Mouse (Mus musculus) hindbrain, postnatal 0 days (tissue): ENCODE measurements around the gene Mapk6. TPM values are rescaled to one million over a fixed set of nuclear protein-coding genes. Genes with fewer than 3 reads are reported as not detected.
"Not testable (repeated sequence)": the region's sequence is repeated elsewhere in the genome, so short reads cannot be mapped to it uniquely, and the experiment has no call there.

Experiments
- ATAC-seq: fragments of 200-750 bp; cut with Nextera tagmentation; 2 replicates; pipeline ENCODE4 v1.8.0; 2017; ENCODE audit warnings: mild to moderate bottlenecking, moderate TSS enrichment, moderate library complexity
- DNase-seq: peaks from one replicate; pipeline ENCODE4 v3.0.0-alpha.2; 2015; ENCODE audit warnings: low spot score
- H3K27ac ChIP-seq: fragments of 300-500 bp; sonication (generic); 2 replicates; pipeline ENCODE4 v1.5.1; 2014; ENCODE audit warnings: mild to moderate bottlenecking
- H3K27me3 ChIP-seq: fragments of 300-500 bp; sonication (generic); 2 replicates; pipeline ENCODE4 v1.6.1; 2014; ENCODE audit warnings: low read length, mixed read lengths; ENCODE audit not compliant: insufficient read depth
- H3K36me3 ChIP-seq: fragments of 300-500 bp; sonication (generic); 2 replicates; pipeline ENCODE4 v1.6.1; 2014; ENCODE audit warnings: low read length, mixed read lengths; ENCODE audit not compliant: insufficient read depth
- H3K4me1 ChIP-seq: fragments of 300-500 bp; sonication (generic); 2 replicates; pipeline ENCODE4 v1.6.1; 2014; ENCODE audit warnings: antibody characterized with exemption, low read length, mixed read lengths; ENCODE audit not compliant: insufficient read depth
- H3K4me2 ChIP-seq: fragments of 300-500 bp; sonication (generic); 2 replicates; pipeline ENCODE4 v1.6.1; 2014; ENCODE audit warnings: low read depth, mild to moderate bottlenecking, low read length, moderate library complexity, mixed read lengths
- H3K4me3 ChIP-seq: fragments of 300-500 bp; sonication (generic); 2 replicates; pipeline ENCODE4 v1.5.1; 2014; ENCODE audit warnings: low read length
- H3K9ac ChIP-seq: fragments of 300-500 bp; sonication (generic); replicated peaks from 2 replicates; pipeline ENCODE4 v1.6.1; 2014; ENCODE audit warnings: mild to moderate bottlenecking, low read length, moderate library complexity, mixed read lengths
- H3K9me3 ChIP-seq: fragments of 300-500 bp; sonication (generic); 2 replicates; pipeline ENCODE4 v1.6.1; 2016; ENCODE audit warnings: low read length, mixed read lengths
- CTCF ChIP-seq: IDR thresholded peaks from 2 replicates; pipeline ENCODE4 v1.5.1; 2016; ENCODE audit warnings: antibody characterized with exemption, control low read depth, low read depth
- whole genome bisulfite sequencing: fragments of 180-500 bp; shearing (Covaris S2); extraction: QIAGEN DNeasy Blood & Tissue Kit; methylation state at CpG from one replicate; pipeline ENCODE4 v1.1.7; 2014; 5-methylcytosine and 5-hydroxymethylcytosine counted together
- polyA plus RNA-seq: library from polyadenylated mRNA; unstranded; fragments of >200 nt; fragmentation: Nextera tagmentation; extraction: Ambion mirVana; gene quantifications from 2 replicates; pipeline ENCODE4 v1.2.1, GENCODE M21; 2015
- total RNA-seq: library from RNA; depleted of rRNA; stranded (reverse); fragments of >200 nt; gene quantifications from 2 replicates; pipeline ENCODE4 v1.2.3, GENCODE M21; 2014

The Mapk6 gene
- total and polyA plus RNA-seq, 2 experiments from 2014 or later = 109 to 149 TPM

DNA sequence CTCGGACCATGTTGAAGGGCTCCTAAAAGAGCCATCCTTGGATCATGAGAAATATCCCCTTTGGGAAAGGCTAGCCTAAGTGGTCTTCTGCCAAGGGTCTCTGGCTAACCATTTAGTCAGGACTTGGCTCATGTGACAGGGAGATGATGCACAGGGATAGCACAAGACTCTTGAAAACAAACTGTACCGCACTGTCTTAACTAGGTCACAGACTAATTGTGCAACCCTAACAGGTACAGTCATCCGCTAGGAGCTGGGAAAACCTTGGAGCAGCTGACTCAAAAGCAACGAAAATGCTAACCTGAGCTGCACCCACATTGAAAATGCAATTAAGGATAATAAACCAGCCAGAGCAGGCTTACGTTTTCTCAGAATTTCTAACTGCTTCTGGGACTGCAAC lies 43.6 kb downstream of the Mapk6 start:
- Histone ChIP-seq H3K27ac (no peak overlapping the region), H3K27me3 (no peaks in the 10 kb centered on the region), H3K4me1 (no peaks in the 10 kb centered on the region), H3K36me3 (no peaks in the 10 kb centered on the region), H3K9me3 (no peaks in the 10 kb centered on the region), H3K4me2 (no peak overlapping the region), H3K4me3 (no peak overlapping the region), H3K9ac (no peak overlapping the region)
- WGBS = 71% methylated on average over 5 of the region's 5 CpGs
- DNase-seq = peak; percentile 30
- ATAC-seq = peak; percentile 81
- TF ChIP-seq CTCF = no peak

DNA sequence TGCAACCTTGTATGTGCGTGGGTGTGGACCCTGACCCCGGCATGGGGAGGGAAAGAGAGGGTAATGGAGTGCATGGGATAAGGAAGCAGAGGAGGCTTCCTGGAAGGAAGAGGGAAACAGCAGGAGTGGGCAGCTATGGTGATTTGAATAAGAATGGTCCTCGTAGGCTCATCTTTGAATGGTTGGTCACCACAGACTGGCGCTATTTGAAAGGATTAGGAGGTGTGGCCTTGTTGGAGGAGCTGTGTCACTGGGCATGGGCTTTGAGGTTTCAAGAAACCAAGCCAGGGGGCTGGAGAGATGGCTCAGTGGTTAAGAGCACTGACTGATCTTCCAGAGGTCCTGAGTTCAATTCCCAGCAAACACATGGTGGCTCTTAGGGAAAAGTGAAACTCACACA lies 44.6 kb downstream of the Mapk6 start:
- ATAC-seq = no peak
- 66% methylated on average over 4 of the region's 4 CpGs for WGBS
- H3K9ac ChIP-seq = no peak overlapping the region
- no peaks in the 10 kb centered on the region for H3K36me3 ChIP-seq
- no peak overlapping the region for H3K4me3 ChIP-seq
- H3K4me1 ChIP-seq = no peaks in the 10 kb centered on the region
- no peaks in the 10 kb centered on the region for H3K9me3 ChIP-seq
- no peak for TF ChIP-seq CTCF
- DNase-seq = no peak
- no peak overlapping the region for H3K27ac ChIP-seq
- H3K27me3 ChIP-seq = no peaks in the 10 kb centered on the region
- H3K4me2 ChIP-seq = no peak overlapping the region

DNA sequence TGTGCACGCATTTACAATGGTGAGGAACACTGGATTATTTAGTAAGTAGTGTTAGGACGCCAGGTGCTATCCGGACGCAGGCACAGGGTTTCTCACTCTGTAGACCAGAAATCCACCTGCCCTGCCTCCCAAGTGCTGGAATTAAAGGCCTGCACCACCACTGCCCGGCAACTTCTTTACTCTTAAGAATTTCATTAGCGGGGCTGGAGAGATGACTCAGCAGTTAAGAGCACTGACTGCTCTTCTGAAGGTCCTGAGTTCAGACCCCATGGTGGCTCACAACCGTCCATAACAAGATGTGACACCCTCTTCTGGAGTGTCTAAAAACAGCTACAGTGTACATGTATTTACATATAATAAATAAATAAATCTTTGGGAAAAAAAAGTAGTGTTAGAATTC lies 46.1 kb downstream of the Mapk6 start:
- H3K9me3 ChIP-seq, H3K9ac ChIP-seq, H3K4me1 ChIP-seq, H3K4me2 ChIP-seq, H3K27ac ChIP-seq, DNase-seq, ATAC-seq, H3K27me3 ChIP-seq, H3K36me3 ChIP-seq, H3K4me3 ChIP-seq: not testable (repeated sequence)
- 72% methylated on average over 7 of the region's 7 CpGs for WGBS

DNA sequence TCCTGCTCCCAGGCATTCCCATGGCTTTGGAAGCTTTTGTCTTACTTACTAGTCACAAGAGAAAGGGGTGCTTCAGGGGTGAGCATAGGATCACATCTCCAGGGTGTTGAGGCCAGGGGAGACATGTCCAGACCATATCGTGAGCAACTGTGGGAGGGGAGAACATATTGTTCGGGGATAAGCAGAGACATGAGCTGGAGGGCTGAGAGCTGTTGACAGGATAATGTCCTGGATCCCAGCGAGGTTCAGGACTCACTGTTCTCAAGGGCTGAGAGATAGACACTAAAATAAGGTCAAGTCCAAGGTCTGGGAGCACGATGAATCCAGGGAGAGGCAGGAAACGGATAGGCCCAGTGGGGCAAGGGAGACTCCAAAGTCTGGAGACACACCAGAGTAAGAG lies 46.8 kb downstream of the Mapk6 start:
- H3K9me3 ChIP-seq = no peaks in the 10 kb centered on the region
- no peak overlapping the region for H3K4me2 ChIP-seq
- ATAC-seq (no peak), DNase-seq (no peak)
- WGBS = 84% methylated on average over 5 of the region's 5 CpGs
- H3K9ac ChIP-seq = no peak overlapping the region
- no peaks in the 10 kb centered on the region for H3K4me1 ChIP-seq
- TF ChIP-seq CTCF = no peak
- no peak overlapping the region for H3K4me3 ChIP-seq
- H3K36me3 ChIP-seq = no peaks in the 10 kb centered on the region
- H3K27ac ChIP-seq = no peak overlapping the region
- H3K27me3 ChIP-seq = no peaks in the 10 kb centered on the region

DNA sequence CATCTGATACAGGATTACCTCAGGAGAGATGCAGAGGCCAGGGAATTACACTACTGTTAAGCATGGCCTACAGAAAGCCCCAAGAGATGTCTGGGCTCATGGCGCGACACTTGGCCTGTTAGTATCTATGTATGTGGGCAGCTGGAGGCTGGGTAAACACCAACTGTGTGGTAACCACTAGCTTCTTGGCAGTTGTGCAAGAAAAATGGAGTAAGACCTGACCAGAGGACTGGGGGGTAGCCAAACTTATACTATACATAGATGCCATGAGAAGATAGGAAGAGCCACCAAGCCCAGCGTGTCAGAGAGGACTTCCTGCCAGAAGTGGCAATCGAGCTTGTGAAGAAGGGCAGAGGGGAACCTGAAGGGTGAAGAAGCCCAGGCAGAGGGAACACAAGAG lies 47.6 kb downstream of the Mapk6 start:
- H3K4me1 ChIP-seq = no peaks in the 10 kb centered on the region
- H3K4me2 ChIP-seq = no peak overlapping the region
- no peak overlapping the region for H3K4me3 ChIP-seq
- H3K27ac ChIP-seq = no peak overlapping the region
- TF ChIP-seq CTCF = no peak
- no peak for ATAC-seq
- no peaks in the 10 kb centered on the region for H3K9me3 ChIP-seq
- no peak for DNase-seq
- WGBS = 88% methylated on average over 4 of the region's 4 CpGs
- no peak overlapping the region for H3K9ac ChIP-seq
- no peaks in the 10 kb centered on the region for H3K36me3 ChIP-seq
- no peaks in the 10 kb centered on the region for H3K27me3 ChIP-seq

DNA sequence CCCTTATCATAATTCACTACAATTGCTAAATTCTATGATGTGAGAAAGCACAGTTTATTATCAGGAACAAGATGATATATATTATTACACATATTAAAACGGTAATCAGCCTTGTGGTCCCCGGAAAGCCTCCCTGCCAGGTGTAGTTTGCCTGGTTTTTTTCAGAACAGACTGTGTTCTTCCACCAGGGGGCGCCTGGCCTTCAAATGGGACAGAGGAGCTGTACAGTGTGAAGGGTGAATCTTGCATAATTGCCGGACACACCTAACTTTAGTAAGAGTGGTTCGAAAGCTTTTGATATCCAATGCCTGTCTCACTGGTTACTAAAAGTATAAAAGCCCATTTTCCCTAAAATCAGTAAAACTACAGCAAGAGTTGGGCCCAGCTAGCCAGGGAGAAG lies 48.1 kb downstream of the Mapk6 start:
- H3K36me3 ChIP-seq = no peaks in the 10 kb centered on the region
- DNase-seq (peak; percentile 77), ATAC-seq (peak; percentile 63; the same call in 1 of the 2 replicates)
- peak; percentile 84 for TF ChIP-seq CTCF
- no peak overlapping the region for H3K4me3 ChIP-seq
- H3K9me3 ChIP-seq = no peaks in the 10 kb centered on the region
- no peaks in the 10 kb centered on the region for H3K4me1 ChIP-seq
- no peak overlapping the region for H3K4me2 ChIP-seq
- H3K9ac ChIP-seq = no peak overlapping the region
- H3K27me3 ChIP-seq = no peaks in the 10 kb centered on the region
- WGBS = 37% methylated on average over 5 of the region's 5 CpGs
- H3K27ac ChIP-seq = no peak overlapping the region

DNA sequence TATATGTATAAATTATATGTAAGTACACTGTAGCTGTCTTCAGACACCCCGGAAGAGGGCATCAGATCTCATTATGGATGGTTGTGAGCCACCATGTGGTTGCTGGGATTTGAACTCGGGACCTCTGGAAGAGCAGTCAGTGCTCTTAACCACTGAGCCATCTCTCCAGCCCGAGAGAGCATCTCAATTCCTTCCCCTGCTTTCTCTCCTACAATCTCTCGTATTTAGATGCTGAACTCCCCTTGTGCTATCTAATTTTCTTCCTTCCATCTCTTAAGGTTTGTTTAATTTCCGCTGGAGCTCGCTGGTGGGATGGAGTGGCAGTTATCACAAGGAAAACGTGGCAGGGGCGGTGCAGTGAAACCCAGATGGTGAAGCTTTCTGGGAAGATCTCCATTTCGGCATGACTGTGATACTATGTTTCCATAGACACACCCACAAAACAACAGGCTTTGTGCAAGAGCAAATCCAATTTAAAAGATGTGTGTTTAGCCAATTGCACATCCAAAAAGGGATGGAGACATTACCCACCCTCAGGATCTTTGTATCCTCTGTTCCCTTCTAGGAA lies 52.6 kb downstream of the Mapk6 start:
- 75% methylated on average over 9 of the region's 9 CpGs for WGBS
- ATAC-seq = no peak
- TF ChIP-seq CTCF = no peak
- no peak for DNase-seq
- Histone ChIP-seq H3K9ac (no peak overlapping the region), H3K4me3 (no peak overlapping the region), H3K27me3 (no peaks in the 10 kb centered on the region), H3K4me1 (no peaks in the 10 kb centered on the region), H3K4me2 (no peak overlapping the region), H3K36me3 (no peaks in the 10 kb centered on the region), H3K27ac (no peak overlapping the region), H3K9me3 (no peaks in the 10 kb centered on the region)
